Mouse (Mus musculus) liver, embryonic 13.5 days (tissue): Measurements from ENCODE around the gene Olfr1030. TPM values are rescaled to one million over a fixed set of nuclear protein-coding genes. Genes with fewer than 3 reads are reported as not detected.
"Not testable (repeated sequence)": the region's sequence is repeated elsewhere in the genome, so short reads cannot be mapped to it uniquely, and the experiment has no call there.

ENCODE experiments used
- ATAC-seq: fragments of 200-750 bp; cut with Nextera tagmentation; 2 replicates; pipeline ENCODE4 v1.8.0; 2017; ENCODE audit warnings: low read depth, mild to moderate bottlenecking, moderate number of reproducible peaks, moderate library complexity
- DNase-seq: peaks from one replicate; pipeline ENCODE4 v3.0.0; 2022
- H3K27ac ChIP-seq: fragments of 300-500 bp; sonication (generic); 2 replicates; pipeline ENCODE4 v1.5.1; 2015; ENCODE audit warnings: moderate library complexity, mild to moderate bottlenecking, inconsistent platforms
- H3K27me3 ChIP-seq: fragments of 300-500 bp; sonication (generic); 2 replicates; pipeline ENCODE4 v1.6.1; 2015; ENCODE audit warnings: mild to moderate bottlenecking, inconsistent platforms
- H3K36me3 ChIP-seq: fragments of 300-500 bp; sonication (generic); 2 replicates; pipeline ENCODE4 v1.6.1; 2015; ENCODE audit warnings: mild to moderate bottlenecking, inconsistent platforms
- H3K4me1 ChIP-seq: fragments of 300-500 bp; sonication (generic); replicated peaks from 2 replicates; pipeline ENCODE4 v1.6.1; 2015; ENCODE audit warnings: inconsistent platforms
- H3K4me2 ChIP-seq: fragments of 300-500 bp; sonication (generic); 2 replicates; pipeline ENCODE4 v1.6.1; 2015; ENCODE audit warnings: inconsistent platforms, mild to moderate bottlenecking, moderate library complexity
- H3K4me3 ChIP-seq: fragments of 300-500 bp; sonication (generic); replicated peaks from 2 replicates; pipeline ENCODE4 v1.5.1; 2015; ENCODE audit warnings: mild to moderate bottlenecking, inconsistent platforms
- H3K9ac ChIP-seq: fragments of 300-500 bp; sonication (generic); 2 replicates; pipeline ENCODE4 v1.6.1; 2015; ENCODE audit warnings: mild to moderate bottlenecking, inconsistent platforms
- H3K9me3 ChIP-seq: fragments of 300-500 bp; sonication (generic); replicated peaks from 2 replicates; pipeline ENCODE4 v1.6.1; 2016; ENCODE audit warnings: inconsistent platforms
- WGBS: fragments of 180-500 bp; shearing (Covaris S2); methylation state at CpG from one replicate; pipeline ENCODE4 v1.1.7; 2015; ENCODE audit not compliant: insufficient replicate concordance; 5-methylcytosine and 5-hydroxymethylcytosine counted together
- polyA plus RNA-seq: library from polyadenylated mRNA; unstranded; fragments of >200 nt; fragmentation: Nextera tagmentation; extraction: Ambion mirVana; gene quantifications from 2 replicates; pipeline ENCODE4 v1.2.1, GENCODE M21; 2015

Gene Olfr1030
- not detected in 2 replicates for polyA plus RNA-seq

DNA sequence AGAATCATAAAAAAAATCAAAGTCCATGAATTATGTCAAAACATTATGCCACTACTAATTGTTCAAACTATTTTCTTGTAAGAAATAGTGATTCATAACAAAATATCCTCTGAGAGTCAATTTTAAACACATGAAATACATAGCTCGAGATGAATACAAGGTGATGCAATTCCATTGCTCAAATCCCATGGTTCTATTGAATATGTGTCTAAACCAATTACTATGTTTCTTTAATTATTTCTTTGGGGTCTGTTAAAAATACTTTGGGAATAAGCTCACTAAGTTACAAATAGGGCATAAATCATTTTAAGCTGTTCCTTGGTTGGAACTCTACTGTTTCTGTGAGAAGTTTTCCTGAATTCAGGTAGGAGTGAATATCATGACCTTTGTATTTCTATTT is at the start of gene Olfr1030:
Gene Olfr1030, plus strand, starts transcription at position 301 of the 400 bp plus-strand sequence.
- no peak within 1 kb of the TSS for H3K4me2 ChIP-seq
- WGBS = 40% methylated on average over 1 of the region's 1 CpGs
- no peak within 1 kb of the TSS for H3K9ac ChIP-seq
- H3K27ac ChIP-seq = no peak within 1 kb of the TSS
- H3K9me3 ChIP-seq = no peaks in the 10 kb centered on the region
- H3K4me3 ChIP-seq = no peak within 1 kb of the TSS
- ATAC-seq = no peak
- H3K36me3 ChIP-seq = no peaks in the 10 kb centered on the region
- H3K4me1 ChIP-seq = no peaks in the 10 kb centered on the region
- no peaks in the 10 kb centered on the region for H3K27me3 ChIP-seq
- DNase-seq = no peak

DNA sequence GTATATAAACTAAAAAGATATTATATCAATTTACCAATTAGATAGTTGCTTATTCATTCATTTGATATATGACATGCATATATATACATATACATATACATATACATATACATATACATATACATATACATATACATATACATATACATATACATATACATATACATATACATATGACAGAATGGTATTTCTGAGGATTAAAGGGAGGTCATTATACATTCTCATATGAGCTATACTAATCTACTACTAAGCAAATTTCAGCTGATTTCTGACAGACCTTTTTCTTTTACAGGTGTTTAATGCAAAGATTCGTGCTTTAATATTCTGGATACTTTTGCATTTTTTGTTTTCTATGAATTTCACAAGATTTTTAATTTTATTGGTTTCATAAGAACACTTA is 28.9 kb upstream of the Olfr1030 start, which contains the start of gene Olfr1028:
Gene Olfr1028, plus strand, starts transcription at position 301 of the 400 bp plus-strand sequence.
- no peak within 1 kb of the TSS for H3K4me3 ChIP-seq
- no peak within 1 kb of the TSS for H3K9ac ChIP-seq
- DNase-seq (no peak), ATAC-seq (no peak)
- H3K36me3 ChIP-seq = no peaks in the 10 kb centered on the region
- H3K27me3 ChIP-seq = no peaks in the 10 kb centered on the region
- 38% methylated on average over 1 of the region's 1 CpGs for WGBS
- no peak within 1 kb of the TSS for H3K4me2 ChIP-seq
- no peaks in the 10 kb centered on the region for H3K9me3 ChIP-seq
- H3K27ac ChIP-seq = no peak within 1 kb of the TSS
- no peaks in the 10 kb centered on the region for H3K4me1 ChIP-seq

DNA sequence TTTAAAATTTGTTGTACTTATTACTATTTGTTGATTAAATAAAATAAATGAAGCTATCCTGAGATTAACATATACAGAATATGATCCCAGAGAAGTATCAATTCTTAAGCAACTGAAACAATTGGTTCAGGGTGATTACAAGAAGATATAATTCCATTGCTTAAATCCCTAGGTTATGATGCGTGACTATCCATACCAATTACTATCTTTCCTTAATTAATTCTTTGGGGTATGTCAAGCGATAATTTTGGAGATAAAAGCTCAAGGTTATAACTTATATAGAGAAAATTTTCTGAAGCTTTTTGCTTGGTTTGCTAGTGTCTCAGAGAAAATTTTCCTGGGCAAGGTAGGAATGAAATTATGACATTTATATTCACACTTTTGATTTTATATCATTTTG is 5.5 kb upstream of the Olfr1030 start, which contains the start of gene Olfr1029:
Gene Olfr1029, plus strand, starts transcription at position 301 of the 400 bp plus-strand sequence.
- H3K27ac ChIP-seq = no peak within 1 kb of the TSS
- no peaks in the 10 kb centered on the region for H3K27me3 ChIP-seq
- H3K36me3 ChIP-seq = no peaks in the 10 kb centered on the region
- H3K9ac ChIP-seq = no peak within 1 kb of the TSS
- DNase-seq = no peak
- no peak within 1 kb of the TSS for H3K4me3 ChIP-seq
- H3K9me3 ChIP-seq = no peaks in the 10 kb centered on the region
- 66% methylated on average over 2 of the region's 2 CpGs for WGBS
- no peak within 1 kb of the TSS for H3K4me2 ChIP-seq
- no peak for ATAC-seq
- no peaks in the 10 kb centered on the region for H3K4me1 ChIP-seq

DNA sequence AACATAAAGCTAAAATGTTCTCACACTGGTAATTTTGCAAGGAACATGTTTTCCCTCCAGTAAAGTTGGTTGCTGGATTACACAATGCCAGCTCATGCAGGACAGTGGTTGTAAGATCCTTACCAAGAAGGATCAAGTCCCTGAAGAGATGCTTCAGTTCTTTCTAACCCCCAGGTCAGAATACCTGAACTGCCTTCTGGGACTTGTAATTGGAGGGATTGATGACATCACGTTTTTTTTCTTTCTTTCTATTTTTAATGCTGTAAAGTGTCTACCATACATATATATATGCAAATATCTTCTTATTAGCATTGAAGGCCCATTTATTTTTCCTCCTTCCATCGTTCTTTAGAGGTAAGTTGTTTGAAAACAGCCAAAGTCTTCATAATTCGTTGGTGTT is 10.9 kb downstream of the Olfr1030 start, which contains the start of gene Olfr1031:
Gene Olfr1031, plus strand, starts transcription at position 301 of the 400 bp plus-strand sequence.
- no peaks in the 10 kb centered on the region for H3K36me3 ChIP-seq
- H3K4me1 ChIP-seq = no peaks in the 10 kb centered on the region
- H3K4me2 ChIP-seq = no peak within 1 kb of the TSS
- H3K9ac ChIP-seq = no peak within 1 kb of the TSS
- no peaks in the 10 kb centered on the region for H3K9me3 ChIP-seq
- H3K4me3 ChIP-seq = no peak within 1 kb of the TSS
- WGBS = 39% methylated on average over 3 of the region's 3 CpGs
- H3K27ac ChIP-seq = no peak within 1 kb of the TSS
- ATAC-seq (no peak), DNase-seq (no peak)
- no peaks in the 10 kb centered on the region for H3K27me3 ChIP-seq

DNA sequence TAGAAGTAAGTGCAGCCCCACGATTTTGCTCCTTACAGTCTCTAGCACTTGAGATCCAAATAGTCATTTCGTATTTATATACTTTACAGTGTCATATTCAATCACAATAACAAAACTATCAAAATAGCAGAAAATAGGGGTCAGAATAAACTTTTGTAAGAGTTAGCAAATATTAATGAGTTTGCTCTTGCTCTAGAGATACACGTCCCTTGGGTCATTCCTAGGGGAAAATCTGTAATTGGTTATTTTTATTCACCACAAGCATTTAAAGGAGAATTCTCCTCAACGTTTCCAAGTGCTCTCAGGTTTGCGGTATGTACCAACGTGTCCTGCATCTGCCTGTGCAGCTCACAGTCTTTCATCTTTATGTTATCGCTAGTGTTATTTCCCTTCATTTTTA is 26.2 kb downstream of the Olfr1030 start, which contains the start of gene Olfr1032:
Gene Olfr1032, plus strand, starts transcription at position 301 of the 400 bp plus-strand sequence.
- ATAC-seq (no peak), DNase-seq (no peak)
- 64% methylated on average over 7 of the region's 7 CpGs for WGBS
- H3K4me3 ChIP-seq = no peak within 1 kb of the TSS
- no peaks in the 10 kb centered on the region for H3K4me1 ChIP-seq
- H3K4me2 ChIP-seq = no peak within 1 kb of the TSS
- H3K27me3 ChIP-seq = no peaks in the 10 kb centered on the region
- no peak within 1 kb of the TSS for H3K27ac ChIP-seq
- H3K9me3 ChIP-seq = no peaks in the 10 kb centered on the region
- no peak within 1 kb of the TSS for H3K9ac ChIP-seq
- no peaks in the 10 kb centered on the region for H3K36me3 ChIP-seq

DNA sequence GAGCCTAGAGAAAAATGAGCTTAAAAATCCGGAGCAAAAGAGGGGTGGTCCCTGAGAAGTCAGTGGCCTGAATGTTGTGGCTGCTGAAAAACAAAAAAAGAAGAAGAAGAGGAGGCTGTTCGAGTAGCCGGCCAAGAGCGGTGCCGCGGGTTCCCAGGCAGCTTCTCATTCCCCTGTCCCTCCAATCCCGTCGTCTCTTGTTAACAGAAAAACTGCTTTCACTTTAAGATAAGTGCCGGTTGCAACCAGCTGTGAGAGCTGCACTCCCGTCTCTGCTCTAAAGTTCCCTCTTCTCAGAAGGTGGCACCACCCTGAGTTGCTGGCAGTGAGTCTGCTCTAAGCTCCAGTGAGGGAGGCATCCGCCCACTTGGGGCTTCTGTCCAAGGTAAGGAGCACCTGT is 41.3 kb downstream of the Olfr1030 start, which contains the start of gene Olfr1033:
Gene Olfr1033, plus strand, starts transcription at position 228 of the 400 bp plus-strand sequence.
- not testable (repeated sequence) for H3K9me3 ChIP-seq, H3K36me3 ChIP-seq, H3K9ac ChIP-seq, H3K27ac ChIP-seq, ATAC-seq, H3K27me3 ChIP-seq, H3K4me1 ChIP-seq
- H3K4me2 ChIP-seq = peak within 1 kb of the TSS; percentile 37
- 1% methylated on average over 11 of the region's 11 CpGs for WGBS
- DNase-seq = peak; percentile 1
- H3K4me3 ChIP-seq = peak within 1 kb of the TSS; percentile 29

DNA sequence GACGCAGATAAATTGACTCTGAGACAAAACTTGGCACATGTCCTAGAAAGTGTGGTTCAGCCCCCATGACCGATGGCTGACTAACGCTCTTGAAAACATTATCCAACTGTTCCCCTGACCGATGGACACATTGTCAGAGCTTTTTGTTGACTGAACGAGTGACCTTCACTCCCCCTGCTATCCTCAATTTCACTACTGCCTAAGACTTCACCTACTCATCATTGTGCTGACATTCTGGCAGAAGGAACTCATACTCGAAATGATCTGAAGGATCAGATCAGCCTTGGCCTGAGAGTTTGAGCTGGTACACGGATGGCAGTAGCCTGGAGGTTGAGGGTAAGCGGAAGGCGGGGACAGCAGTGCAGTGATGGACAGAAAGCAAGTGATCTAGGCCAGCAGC is 42.4 kb downstream of the Olfr1030 start:
- 60% methylated on average over 6 of the region's 9 CpGs for WGBS
- not testable (repeated sequence) for H3K4me3 ChIP-seq, H3K4me2 ChIP-seq, H3K9ac ChIP-seq, DNase-seq, H3K36me3 ChIP-seq, H3K9me3 ChIP-seq, H3K27me3 ChIP-seq, ATAC-seq, H3K4me1 ChIP-seq, H3K27ac ChIP-seq

Other genes starting within 250 kb of the Olfr1030 start
- not detected in 2 replicates for gene Olfr1012, start 216.5 kb upstream of the Olfr1030 start, polyA plus RNA-seq
- not detected in 2 replicates for gene Olfr1013, start 212.2 kb upstream of the Olfr1030 start, polyA plus RNA-seq
- gene Olfr1014, start 206.6 kb upstream of the Olfr1030 start, polyA plus RNA-seq = not detected in 2 replicates
- not detected in 2 replicates for gene Olfr1015, start 197.3 kb upstream of the Olfr1030 start, polyA plus RNA-seq
- not detected in 2 replicates for gene Olfr1016, start 176.7 kb upstream of the Olfr1030 start, polyA plus RNA-seq
- not detected in 2 replicates for gene Olfr1018, start 160.8 kb upstream of the Olfr1030 start, polyA plus RNA-seq
- gene Olfr1019, start 133.8 kb upstream of the Olfr1030 start, polyA plus RNA-seq = not detected in 2 replicates
- not detected in 2 replicates for gene Olfr1020, start 132.2 kb upstream of the Olfr1030 start, polyA plus RNA-seq
- gene Olfr1022, start 110.7 kb upstream of the Olfr1030 start, polyA plus RNA-seq = not detected in 2 replicates
- not detected in 2 replicates for gene Olfr1023, start 93.6 kb upstream of the Olfr1030 start, polyA plus RNA-seq
- gene Olfr1024, start 74.2 kb upstream of the Olfr1030 start, polyA plus RNA-seq = not detected in 2 replicates
- gene Olfr1025-ps1, start 64.1 kb upstream of the Olfr1030 start, polyA plus RNA-seq = not detected in 2 replicates
- gene Olfr1026, start 57.7 kb upstream of the Olfr1030 start, polyA plus RNA-seq = not detected in 2 replicates
- not detected in 2 replicates for gene Olfr1028, start 28.8 kb upstream of the Olfr1030 start, polyA plus RNA-seq
- gene Olfr1029, start 5.4 kb upstream of the Olfr1030 start, polyA plus RNA-seq = not detected in 2 replicates
- not detected in 2 replicates for gene Olfr1031, start 11.0 kb downstream of the Olfr1030 start, polyA plus RNA-seq
- not detected in 2 replicates for gene Olfr1032, start 26.3 kb downstream of the Olfr1030 start, polyA plus RNA-seq
- 0.16 and 0.41 TPM in 2 replicates for gene Olfr1033, start 41.4 kb downstream of the Olfr1030 start, polyA plus RNA-seq
- not detected in 2 replicates for gene Olfr1034, start 66.6 kb downstream of the Olfr1030 start, polyA plus RNA-seq
- not detected in 2 replicates for gene Olfr1036, start 94.7 kb downstream of the Olfr1030 start, polyA plus RNA-seq
- gene Olfr1037, start 108.1 kb downstream of the Olfr1030 start, polyA plus RNA-seq = not detected in 2 replicates
- not detected in 2 replicates for gene Olfr1039, start 156.7 kb downstream of the Olfr1030 start, polyA plus RNA-seq
- gene Olfr1040, start 167.5 kb downstream of the Olfr1030 start, polyA plus RNA-seq = not detected in 2 replicates
- not detected in 2 replicates for gene Olfr1042, start 182.6 kb downstream of the Olfr1030 start, polyA plus RNA-seq
- not detected in 2 replicates for gene Olfr1043, start 188.2 kb downstream of the Olfr1030 start, polyA plus RNA-seq
- gene Olfr1044, start 198.5 kb downstream of the Olfr1030 start, polyA plus RNA-seq = not detected in 2 replicates
- not detected in 2 replicates for gene Olfr52, start 206.4 kb downstream of the Olfr1030 start, polyA plus RNA-seq
- gene Olfr1045, start 223.7 kb downstream of the Olfr1030 start, polyA plus RNA-seq = not detected in 2 replicates
- not detected in 2 replicates for gene Olfr1046, start 240.0 kb downstream of the Olfr1030 start, polyA plus RNA-seq